Mouse (Mus musculus): ENCODE results near the gene Vezf1.

- TF ChIP-seq CTCF (IDR thresholded peaks at IDR 0.05; ENCODE audit: insufficient read depth, low read depth, low read length) (no peak), POLR2A (IDR thresholded peaks at IDR 0.05; ENCODE audit: insufficient read depth, low read depth, low read length) (no peak)
Measured at GRCm38 (mm10) chr11:88113543-88114271, 45.6 kb downstream of the Vezf1 start.
